Mouse (Mus musculus) adrenal gland, postnatal 25 days (tissue): ENCODE data around the gene Tmem186. TPM values are rescaled to one million over a fixed set of nuclear protein-coding genes. Genes with fewer than 3 reads are reported as not detected.

ENCODE experiments used
- DNase-seq: peaks from one replicate; pipeline ENCODE4 v3.0.0; 2021; ENCODE audit warnings: mixed read lengths
- total RNA-seq: library from RNA; stranded (reverse); gene quantifications from 2 replicates; pipeline ENCODE4 v1.2.3, GENCODE M21; 2021

Gene Tmem186
- total RNA-seq, 1 experiment from 2014 or later: 22.7 TPM

DNA sequence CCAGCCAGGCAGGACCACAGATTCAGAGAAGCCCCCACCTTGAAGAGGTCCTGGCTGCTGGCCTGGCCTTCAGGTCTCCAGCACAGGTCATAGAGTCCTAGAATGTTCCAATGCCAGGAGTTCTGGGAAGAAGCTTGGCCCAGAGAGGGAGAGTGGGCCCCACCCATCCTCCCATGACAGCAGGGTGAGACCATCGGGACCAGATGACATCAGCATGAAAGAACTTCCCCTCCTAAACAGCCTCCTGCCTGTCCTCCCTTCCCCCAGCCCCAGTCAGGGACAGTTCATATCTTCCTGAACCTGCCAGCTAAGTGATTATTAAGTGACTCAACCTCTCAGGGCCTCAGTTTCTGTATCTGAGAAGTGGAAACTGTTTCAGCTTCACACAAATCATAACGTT lies 28.9 kb upstream of the Tmem186 start:
- DNase-seq: peak; percentile 47

DNA sequence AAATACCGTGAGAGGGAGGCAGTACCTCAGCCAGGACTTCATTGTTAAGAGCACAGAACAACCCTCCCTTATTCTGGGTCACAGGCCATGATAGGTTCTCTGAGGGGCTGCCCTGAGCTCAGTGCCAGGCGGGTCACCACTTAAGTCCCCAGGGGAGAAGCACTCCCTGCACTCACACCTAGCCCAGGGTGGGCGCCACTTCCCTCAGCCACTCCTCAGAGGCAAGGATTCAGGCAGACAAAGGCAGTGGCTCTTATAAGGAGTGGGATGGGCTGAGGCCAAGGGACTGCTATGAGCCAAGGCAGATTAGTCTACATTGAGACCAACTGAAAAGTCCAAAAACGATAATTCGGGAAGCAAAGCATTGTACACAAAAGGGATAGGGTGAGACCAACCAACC lies 27.9 kb upstream of the Tmem186 start:
- no peak for DNase-seq

DNA sequence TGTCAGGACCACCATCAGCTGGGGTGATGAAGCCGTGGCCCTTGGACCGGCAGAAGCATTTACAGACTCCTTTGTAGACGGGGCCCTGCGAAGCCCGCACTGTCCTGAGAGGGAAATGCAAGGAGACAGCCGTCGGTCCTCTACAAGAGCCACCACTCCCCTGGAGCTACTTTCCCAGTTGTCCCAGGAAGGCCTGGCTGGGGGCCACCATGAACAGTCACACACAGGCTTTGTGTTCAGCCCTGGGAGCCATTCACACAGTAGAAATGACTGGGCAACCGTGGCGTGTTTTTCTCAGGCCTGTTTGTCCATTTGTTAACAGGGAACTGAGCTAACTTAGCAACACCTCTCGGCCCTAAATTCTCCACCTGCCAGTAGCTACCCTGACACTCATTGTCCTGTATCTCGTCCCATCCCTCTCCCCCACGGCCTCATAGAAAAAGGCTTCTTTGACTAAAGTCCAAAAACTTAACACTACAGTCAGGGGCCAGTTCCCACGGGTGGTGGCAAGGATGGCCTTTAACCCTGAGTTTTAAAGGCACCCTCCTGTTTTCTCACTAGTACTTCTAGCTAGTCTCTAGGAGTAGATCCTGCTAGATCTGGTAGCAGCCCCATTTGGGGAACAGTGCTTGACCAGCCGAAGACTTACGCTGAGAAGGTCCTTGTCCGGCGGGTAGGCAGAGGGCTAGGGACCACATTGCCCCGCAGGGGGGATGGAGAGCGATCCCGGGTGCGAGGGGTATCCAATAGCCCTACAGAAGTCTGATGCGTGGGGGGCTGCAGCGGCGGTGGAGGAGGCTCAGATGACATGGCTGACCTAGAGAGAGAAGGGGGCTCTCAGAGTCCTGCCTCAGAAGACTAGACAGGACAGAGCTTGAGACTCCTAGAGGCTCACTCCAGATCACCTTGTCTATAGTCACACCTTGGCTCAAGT lies 26.4 kb upstream of the Tmem186 start:
- DNase-seq: no peak

DNA sequence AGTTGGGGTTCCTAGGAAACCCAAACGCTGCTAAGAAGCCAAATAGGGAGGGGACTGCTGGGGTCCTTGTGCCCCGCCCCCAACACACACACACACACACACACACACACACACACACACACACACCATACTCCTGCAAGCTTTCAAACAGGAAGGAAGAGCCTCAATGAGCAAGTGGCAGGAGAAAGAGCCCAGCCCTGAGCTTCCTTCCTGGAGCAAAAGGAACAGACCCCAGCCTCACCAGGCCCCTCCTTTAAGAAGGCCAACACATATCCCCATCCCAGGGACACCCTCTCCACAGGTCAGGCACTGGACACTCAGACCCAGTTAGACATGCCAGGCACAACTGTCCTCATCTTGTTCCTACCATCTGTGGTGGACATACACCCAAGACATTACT lies 25.5 kb upstream of the Tmem186 start:
- DNase-seq: no peak

DNA sequence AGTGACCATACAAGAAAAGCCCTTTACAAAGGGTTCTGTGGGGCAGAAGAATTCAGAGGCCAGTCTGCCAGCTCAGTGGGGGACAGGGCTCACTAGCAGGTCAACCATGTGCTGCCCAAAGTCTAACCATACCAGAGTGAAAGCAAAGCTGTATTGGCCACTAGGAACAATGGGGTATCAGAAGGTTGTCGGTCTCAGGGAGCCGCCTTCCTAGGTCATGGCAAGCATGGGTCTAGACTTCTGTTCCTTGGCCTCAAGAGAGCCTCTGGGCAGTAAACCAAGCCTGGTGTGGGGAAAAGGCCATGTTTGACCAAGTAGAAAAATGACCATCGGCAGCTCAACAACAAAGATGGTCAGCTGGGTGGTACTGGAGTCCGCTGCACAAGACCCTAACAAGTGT lies 21.3 kb upstream of the Tmem186 start:
- peak; percentile 57 for DNase-seq

DNA sequence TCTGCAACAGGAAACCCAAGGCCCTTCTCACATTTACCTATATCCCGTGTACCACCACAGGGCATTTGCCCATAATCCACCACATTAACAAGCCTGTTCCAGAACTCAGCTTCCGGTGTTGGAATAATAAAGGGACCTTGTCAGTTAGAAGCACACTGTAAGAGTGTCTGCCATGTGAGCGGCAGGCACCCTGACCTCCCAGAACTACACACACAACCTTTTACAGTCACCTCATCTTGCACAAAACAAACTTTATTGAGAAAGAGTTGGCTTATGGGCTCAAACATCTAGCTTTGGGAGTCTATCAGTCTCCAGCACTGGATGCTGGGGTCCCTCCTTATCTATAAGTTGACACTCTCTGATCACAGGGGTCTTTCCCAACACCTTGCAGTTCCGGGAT lies 20.8 kb upstream of the Tmem186 start:
- no peak for DNase-seq

DNA sequence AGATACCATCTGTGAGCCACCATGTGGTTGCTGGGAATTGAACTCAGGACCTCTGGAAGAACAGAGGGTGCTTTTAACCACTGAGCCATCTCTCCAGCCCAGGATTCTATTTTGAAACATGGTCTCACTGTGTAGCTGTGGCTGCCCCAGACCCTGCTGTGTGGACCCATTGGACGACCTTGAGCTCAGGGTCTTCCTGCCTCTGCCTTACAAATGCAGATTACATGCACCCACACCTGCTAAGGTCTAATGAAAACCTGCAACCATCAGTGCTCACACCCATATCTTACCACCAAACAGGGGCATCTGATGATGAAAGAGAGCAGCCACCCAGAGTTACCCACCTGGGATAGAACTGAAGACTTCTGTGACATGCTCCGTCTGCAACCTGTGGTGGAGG lies 18.7 kb upstream of the Tmem186 start:
- DNase-seq: no peak

DNA sequence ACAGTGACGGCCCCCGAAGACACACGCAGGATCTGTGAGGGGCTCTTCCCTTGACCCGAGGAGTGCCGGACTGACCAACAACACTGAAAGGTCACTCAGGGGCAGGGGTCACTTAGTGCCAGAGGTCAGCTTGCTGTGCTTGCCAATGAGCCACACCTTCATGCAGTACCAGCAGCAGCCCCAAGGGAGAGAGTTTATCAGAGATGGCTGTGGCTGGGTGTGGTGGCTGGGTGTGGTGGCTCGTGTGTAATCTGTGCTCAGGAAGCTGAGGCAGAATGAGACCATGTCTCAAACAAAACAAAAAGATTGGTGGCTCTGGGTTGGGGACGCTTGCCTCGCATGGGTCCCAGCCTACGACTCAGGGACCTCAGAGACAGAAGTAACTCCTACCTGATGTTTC lies 18.1 kb upstream of the Tmem186 start:
- DNase-seq: no peak

DNA sequence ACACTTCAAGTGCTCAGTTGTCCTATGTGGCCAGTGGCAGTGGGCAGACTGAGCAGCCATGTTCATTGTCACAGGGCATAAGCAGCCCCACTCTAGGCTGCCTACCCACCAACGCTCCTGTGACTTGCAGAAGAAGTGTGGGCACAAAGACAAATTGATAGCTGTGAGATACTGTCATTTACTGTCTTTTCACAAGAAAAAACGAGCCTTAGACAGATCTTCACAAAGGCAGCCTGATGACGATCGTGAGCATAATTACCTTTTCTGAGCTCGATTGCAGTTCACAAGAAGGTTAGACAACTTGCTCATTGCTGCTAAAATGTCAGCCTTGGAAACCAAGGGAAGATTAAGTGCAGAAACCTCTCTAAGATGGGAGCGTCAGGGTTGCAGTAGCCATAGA lies 17.6 kb upstream of the Tmem186 start:
- no peak for DNase-seq

DNA sequence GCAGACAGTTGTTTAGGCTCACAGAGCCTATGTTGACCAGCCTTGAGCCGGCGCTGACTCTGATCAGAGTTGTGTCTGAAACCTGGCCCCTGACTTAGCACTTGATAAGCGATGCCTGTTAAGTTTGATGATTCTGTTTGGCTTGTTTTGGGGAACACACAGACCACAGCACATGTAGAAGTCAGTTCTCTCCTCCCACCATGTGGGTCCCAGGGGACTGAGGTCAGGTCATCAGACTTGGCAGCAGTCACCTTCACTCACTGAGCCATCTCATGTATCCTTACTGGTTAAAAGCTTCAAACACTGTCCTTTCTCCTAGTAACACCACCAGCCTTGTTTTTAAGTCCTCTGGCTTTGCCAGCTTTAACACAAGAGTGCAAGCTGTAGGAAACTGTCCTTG lies 12.5 kb upstream of the Tmem186 start:
- DNase-seq: no peak

DNA sequence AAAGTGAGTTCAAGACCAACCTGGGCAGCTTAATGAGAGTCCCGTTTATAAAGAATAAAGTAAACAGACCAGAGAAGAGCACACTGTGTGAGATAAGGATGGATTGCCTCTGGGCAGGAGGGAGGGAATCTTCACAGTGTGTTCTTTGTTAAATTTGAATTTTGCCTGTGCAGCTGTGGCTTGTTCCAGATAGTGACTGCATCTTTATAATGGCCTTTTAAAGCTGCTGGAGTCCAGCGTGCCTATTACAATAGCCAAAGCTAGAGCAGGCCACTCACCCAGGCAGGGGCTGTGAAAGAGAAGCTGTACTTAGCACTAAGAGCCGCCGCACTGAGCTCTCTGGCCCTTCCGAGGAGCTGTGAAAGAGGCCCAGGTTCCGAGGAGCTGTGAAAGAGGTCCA lies 8.0 kb upstream of the Tmem186 start:
- no peak for DNase-seq

DNA sequence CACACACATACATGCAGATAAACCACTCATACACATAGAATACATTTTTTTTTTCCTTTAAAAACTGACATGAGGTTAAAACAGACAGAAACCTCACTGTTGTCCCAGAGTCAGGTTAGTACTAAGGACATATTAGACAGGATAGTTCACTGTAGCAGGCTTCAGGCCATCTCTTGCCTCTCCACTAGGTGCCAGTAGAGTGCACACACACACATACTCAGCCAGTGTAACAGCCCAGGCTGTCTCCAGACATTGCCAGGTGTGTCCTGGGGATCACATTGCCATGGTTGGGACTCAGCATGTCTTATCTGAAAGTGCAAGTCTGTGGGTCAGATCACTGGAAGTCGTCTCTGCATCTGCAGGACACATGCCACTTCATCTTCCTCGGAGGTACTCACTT lies 6.3 kb upstream of the Tmem186 start:
- no peak for DNase-seq

DNA sequence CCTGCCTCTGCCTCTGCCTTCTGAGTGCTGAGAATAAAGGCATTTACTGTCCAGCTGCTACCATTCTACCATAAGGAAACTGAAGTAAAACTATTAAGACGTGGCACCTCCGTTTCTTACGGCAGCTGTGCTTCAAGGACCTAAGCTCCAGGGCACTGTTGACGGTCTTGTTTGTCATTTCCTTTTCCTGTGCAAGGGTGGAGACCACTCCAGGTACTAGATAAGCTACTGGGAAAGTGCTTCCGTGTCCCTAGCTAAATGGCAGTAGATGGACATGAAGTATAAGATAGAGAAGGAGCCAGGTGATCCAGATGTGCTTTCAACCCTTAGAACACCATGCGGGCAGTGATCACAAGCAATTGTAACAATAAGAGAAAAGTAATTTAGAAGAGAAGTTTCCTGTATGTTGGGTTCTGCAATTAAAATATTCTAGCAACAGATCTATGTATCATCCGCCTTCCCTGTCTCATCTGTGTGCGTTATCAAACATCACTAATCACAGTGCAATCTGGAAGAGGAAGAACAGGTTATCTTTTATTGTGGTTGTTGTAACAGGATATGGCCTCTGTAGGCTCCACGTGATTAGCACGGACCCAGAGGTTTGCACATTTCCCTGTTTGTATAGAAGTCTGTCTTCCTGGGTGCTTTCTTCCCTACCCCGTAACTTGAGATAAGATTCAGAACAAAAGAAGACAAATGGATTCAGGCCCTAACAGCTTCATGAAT lies 2.1 kb upstream of the Tmem186 start:
- DNase-seq: no peak

DNA sequence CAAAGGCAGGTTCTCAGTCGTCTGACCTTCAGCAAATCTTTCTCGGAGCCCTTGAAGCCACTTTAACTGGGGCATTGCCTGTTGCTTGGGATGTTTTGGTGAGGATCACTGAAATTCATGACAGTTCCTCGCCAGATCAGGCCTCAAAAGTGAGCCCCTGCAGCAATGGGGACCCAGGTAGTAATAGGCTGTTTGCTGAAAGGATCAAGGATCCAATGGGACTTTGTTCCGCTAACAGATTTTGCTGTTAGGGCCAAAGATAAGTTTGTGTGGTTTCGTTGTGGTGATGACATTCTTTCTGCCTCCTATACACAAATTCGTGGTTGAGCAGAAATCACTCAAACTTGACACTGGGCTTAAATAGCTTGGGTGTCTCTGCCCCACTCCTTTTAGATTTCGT lies 619 bp upstream of the Tmem186 start:
- no peak for DNase-seq

DNA sequence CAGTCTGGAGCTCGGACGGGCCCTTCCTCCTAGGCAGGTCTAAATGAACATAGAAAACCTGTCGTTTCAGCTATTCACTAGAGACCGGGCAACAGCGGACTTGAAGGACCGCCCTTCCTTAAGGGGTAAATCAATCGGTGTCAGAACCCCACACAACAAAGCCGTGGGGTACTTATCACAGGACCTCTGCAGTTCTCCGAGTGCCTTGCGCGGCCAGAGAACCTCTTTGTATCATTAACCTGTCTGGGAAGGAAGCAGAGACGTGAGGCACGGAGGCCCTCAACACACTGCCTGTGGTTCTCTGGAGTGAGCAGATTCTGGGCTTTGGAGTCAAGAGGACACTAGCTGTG lies 670 bp downstream of the Tmem186 start:
- peak; percentile 13 for DNase-seq

DNA sequence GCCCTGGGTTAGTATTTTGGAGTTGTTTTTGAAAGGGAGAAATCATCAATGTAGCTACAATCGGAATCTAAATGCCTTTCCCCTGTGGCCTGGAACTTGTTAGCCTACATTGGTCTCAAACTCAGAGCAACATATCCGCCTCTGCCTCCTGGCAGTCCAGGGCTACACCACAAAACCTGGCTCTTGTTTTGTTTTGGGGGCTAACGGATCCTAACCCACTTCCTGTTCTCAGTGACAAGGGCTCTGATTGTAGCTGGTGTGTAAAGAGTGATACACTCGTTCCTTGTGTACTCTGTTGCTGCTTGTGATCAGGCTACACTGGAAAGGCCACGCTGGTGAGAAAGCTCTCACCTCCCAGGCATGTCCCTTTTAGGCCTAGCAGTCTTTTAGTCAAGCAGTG lies 6.1 kb downstream of the Tmem186 start:
- no peak for DNase-seq

DNA sequence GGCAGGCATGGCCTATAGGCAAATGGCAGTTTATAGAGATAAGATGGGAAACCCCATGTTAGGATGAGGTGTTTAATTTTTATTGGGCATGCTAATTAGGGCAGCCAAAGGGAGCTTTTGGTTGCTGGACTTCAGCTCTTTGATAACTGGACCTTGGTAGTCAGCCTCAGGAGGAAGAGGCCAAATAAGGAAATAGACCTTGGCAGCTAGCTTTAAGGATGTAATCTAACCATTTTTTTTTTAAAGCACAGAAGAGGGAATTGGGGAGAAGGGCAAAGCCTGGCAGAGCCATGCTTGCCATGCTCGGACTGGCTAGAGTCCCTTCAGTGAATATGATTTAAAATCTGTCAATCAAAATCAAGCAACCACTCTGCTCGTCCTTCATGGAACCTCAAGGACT lies 7.1 kb downstream of the Tmem186 start:
- no peak for DNase-seq

DNA sequence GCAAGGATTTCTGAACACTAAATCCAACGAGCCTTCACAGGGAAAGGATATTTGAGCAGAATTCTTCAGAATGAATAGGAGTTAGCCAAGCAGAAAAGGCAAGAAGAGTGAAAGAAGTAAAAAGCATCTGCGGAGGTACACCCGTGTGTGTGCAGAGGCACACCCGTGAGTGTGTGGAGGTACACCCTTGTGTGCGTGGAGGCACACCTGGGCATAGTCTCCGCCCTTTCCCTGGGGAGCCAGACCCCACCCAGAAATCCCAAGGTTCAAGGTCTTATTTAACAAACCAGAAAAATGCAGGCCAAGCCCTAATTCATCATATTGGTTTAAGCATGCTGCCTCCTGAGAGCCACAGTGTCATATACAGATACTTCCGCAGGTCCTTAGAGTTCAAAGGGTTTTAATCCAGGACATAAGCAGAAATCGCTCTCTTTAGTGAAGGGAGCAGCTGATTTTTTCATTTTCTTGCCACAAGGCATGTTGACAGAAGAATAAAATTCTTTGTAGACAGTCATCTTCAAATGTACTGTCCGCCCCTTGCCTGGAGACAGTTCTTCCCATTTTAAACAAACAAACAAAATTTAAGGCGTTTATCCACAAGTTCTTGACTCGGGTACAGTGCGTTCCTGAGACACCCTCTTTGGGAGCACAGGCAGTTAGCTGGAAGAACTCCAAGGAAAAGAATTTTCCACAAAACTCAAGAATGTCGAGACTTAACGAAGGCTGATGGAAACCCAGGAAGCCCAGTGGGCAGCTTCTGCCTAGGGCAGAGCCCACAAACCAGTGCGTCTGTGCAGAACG lies 17.0 kb downstream of the Tmem186 start:
- no peak for DNase-seq

DNA sequence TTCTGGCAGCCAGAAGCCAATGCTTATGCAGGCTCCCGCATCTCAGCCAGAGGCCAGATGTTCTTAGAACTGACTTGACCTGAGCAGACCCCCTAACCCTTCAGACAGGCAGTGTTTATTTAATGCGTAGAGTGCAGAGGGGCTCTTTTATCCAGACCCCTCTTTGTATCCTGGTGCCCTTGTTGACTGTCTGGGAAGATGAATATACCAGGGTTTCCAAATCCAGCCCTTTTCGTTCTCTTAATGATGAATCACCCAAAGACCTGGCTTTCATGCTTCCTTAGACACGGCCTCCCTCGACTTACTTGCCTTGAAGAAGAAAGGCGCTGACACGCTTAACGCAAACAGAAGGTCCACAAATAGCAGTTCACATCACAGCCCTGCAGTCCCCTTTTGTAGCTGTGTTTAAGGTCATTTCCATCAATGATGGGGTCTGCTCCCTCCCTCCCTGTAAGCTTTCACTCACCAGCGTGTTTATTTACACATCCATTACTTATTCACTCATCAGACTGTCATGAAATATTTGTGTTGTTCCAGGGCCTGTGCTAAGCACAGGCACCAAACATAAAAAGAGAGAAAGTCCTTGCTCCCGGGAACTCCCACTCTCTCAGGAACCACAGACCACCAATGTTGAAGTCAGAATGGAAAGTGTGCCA lies 17.7 kb downstream of the Tmem186 start:
- DNase-seq: no peak

DNA sequence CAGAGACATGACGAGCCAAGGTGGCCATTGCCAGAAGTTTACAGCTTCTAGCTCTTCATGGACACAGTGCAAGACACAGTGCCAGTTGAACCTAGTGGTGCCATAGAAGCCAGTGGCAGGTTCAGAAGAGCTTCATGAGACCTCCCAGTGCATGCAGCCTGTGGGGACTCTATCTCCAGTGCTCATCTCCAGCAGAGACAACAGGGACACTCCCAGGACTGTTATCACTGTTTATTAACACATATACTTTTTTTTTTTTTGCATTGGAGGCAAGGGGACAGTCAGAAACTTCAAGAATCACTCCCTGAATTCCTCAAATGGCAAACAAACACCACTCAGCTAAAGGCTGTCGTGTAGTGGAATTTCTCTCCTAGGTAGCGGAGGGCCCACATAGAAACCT lies 24.1 kb downstream of the Tmem186 start:
- DNase-seq: no peak

DNA sequence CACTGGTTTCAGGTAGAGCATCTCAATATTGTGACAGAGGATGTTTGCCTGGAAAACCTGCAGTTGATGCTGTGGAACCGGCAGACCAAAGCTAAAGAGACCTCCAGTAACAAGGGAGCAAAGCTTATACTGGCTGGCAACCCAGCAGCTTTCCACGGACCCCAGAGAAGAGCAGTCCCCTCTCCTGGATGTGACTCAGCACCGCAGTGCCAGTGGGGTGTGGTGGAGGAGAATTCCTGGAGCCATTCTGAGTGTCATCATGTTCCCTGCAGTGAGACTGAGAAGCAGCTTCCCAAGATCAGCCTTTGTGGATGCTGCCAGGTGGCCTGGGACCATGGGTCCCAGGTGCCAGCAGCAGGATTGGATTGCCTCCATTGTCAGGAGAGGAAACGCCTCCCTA lies 24.5 kb downstream of the Tmem186 start:
- DNase-seq: no peak

DNA sequence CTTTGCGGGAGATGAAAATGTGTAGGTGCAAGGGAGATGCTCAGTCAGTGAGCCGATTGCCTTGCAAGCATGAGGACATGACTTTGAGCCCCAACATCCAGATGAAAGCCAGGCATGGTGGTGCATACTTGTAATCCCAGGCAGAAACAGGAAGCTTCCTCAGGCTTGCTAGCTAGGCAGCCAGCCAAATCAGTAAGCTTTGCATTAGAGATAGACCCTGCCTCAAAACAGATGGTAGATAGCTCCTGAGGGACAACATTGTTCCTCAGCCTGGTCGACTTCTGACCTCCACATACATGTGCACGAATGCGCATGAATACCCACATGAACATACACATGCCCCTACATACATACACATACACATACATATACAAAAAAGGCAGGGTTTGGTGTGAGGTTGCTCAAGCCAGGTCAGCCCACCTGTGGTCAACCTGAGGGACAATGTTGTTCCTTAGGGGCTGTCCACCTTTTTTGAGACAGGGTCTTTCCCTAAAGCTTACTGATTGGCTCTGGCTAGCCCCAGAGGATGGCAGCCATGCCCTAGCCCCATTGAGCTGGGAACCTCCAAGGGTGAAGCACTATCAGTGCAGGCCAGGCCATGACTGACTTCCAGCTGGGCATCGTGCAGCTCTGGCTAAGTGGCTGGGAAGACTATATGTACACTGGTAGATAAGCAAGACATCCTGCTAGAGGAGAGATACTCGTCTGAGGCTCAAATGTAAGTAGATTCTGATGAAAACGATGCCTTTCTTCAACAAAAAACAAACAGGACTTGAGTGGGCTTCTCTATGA lies 25.1 kb downstream of the Tmem186 start:
- DNase-seq: no peak
